Mouse (Mus musculus): ENCODE data around the gene Gm20388.
A peak's percentile ranks its signal among the peaks of the same experiment; 100 is the strongest.

Gene Gm20388

GRCm38 (mm10) chr8:124286461-124287124 is 4376.0 kb downstream of the Gm20388 start:
- DNase-seq = no peak

- no peak for DNase-seq
Measured at GRCm38 (mm10) chr8:124288215-124288864, 4377.7 kb downstream of the Gm20388 start.

DNA sequence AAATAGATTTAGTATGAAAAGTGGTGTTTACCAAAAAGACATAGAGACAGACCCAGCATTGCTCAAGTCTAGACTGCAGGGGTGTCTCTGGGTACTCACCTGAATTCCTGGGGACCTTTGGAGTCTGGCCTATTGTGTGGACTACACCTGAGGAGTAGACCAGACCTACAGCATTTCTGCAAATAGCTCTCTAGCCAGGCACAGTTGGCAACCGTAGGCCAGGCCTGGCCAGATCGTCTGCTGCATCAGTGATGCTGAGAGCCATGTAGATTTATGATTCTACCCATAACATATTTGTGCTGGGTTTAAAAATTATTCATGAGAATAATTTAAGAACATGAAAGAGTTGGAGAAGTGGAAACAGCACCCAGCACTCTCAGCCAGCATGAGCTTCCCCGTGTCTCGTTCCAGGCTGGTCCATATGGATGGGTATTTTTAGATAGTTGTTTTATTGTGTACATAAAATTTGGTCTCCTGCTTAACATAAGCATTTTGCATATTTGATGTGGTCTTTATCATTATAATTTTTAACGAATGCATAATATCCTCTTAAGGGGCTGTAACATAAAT is 4378.9 kb downstream of the Gm20388 start:
- DNase-seq = no peak

DNA sequence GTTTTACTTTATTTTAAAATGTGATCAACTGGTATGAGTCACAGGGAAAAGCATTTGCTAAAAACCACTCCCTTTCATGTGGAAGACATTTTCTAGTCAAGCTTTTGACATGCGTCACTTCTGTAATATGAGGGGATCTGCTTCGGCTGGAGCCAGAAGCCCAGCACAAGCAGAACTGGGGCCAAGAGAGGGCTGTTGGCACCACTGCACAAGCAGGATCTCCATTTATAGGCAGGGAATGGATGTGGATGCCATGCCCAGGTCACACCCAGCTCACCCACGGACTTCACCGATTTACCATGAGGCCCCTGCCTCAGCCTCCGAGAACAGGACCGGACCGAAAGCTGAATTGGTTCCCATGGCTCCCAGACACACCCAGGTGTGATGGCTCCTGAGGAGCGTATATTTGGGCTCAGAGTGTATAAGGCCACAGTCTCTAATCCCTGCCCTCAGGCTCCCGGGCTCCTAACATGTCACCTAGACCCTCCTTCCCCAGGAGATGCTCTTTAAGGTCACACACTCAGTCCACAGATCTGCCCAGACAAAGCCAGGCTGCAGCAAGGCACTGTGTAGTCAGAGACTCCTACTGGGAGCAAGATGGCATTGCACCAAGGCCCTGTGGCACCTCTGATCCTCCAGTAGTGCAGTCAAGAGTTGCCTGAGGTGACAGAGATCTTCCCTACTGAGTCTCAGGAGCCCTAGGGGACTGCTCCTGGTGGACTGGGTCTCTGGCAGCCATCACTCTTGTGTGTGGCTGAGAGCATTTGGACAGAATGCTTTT is 4380.5 kb downstream of the Gm20388 start:
- no peak for DNase-seq

DNA sequence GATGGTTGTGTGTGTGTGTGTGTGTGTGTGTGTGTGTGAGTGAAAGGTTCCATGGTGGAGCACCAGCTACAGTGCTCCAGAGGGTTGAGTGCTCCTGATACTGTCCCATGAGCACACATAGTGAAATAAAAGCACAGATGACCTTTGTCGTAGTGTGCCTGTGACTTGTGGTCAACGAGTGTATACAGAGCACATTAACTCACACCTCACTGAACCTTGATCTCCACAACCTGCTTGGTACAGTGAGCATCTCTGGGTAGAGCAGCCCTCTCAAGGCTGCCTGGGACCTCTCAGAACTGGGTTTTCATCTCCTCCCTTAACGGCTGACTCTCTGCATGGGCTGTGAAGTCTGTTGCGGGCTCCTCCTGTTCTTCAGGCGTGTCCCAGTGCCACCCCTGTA is 4381.1 kb downstream of the Gm20388 start:
- no peak for DNase-seq

GRCm38 (mm10) chr8:124292965-124293364 is 4382.3 kb downstream of the Gm20388 start:
- no peak for DNase-seq

- no peak for DNase-seq
Measured at GRCm38 (mm10) chr8:124294425-124294824, 4383.8 kb downstream of the Gm20388 start.

GRCm38 (mm10) chr8:124294900-124295299 is 4384.3 kb downstream of the Gm20388 start:
- DNase-seq = no peak

DNA sequence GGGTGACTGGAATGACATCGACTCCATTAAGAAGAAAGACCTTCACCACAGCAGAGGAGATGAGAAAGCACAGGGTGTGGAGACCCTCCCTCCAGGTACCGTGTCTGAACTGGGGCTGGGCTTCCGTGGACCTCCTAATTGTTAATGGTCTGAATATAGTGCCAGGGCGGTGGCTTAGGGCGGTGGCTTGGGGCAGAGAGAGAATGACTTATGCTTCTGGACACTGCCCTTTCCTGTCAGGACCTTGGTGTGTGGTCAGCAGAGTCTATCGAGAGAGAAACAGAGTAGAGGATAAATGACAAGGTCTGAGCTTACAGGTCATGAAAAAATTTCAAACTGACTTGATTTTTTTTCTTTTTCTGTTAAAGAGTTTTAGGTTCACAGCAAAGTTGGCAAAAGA is 4384.7 kb downstream of the Gm20388 start:
- no peak for DNase-seq

GRCm38 (mm10) chr8:124301512-124301911 is 4390.9 kb downstream of the Gm20388 start:
- no peak for DNase-seq

- DNase-seq = no peak
Measured at GRCm38 (mm10) chr8:124301935-124302555, 4391.4 kb downstream of the Gm20388 start.

GRCm38 (mm10) chr8:124303211-124303902 is 4392.7 kb downstream of the Gm20388 start:
- DNase-seq = no peak

GRCm38 (mm10) chr8:124304141-124304540 is 4393.5 kb downstream of the Gm20388 start:
- no peak for DNase-seq

DNA sequence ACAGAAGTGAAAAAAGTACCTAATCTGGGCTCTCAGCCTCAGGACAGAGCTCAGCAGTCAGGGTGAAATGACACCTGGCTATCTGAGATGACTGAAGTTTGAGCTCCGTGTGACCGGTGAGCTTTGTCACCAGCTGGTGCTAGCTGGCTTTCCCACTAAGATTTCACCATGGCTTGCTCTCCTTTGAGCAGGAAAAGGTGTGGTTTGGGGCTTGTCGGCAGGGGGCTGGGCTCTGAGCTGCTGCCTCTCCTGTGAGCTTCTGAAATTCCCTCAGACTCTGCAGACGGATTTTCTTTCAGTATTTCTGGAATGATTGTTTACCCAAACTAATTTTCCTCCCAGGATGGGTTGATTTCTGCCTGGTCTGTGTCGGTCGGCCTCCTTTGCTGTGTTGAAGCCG is 4395.9 kb downstream of the Gm20388 start:
- DNase-seq = no peak

DNA sequence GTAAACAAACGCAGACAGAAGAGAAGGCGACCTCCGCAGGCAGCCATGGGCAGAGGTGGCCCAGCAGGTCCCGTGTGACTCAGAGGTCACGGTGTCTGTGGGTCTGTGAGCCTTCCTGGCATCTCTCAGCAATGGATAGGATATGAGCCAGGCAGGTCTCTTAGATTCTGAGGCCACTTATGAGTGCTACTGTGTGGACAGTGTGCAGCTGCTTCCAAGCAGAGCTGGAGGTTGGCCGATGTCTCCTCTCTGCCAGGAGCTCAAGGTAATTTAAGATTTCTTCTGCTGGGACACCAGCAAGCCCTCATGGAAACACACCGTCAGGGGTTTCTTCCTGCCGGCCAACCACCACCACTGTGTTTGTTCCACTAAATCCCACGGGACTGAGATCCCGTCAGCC is 4397.1 kb downstream of the Gm20388 start:
- no peak for DNase-seq

GRCm38 (mm10) chr8:124310509-124310908 is 4399.9 kb downstream of the Gm20388 start:
- DNase-seq = no peak

DNA sequence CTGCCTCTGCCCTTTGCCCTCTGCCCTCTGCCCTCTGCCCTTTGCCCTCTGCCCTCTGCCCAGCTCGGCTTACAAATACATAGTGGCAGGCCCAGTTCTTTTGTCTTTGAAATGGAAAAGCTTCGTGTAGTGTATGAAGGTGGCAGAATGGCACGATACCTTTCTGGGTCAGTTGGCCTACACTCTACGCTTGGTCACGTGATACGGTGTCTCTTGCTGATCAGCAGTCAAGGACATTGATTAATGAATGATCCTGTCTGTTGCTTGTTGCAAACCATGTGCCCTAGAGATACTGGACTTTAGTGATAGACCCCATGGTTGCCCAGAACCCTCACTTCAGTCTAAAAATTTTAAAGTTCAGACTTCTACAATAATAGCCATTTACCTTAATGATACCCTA is 4400.5 kb downstream of the Gm20388 start:
- DNase-seq = no peak

- no peak for DNase-seq
Measured at GRCm38 (mm10) chr8:124311723-124312122, 4401.1 kb downstream of the Gm20388 start.

DNA sequence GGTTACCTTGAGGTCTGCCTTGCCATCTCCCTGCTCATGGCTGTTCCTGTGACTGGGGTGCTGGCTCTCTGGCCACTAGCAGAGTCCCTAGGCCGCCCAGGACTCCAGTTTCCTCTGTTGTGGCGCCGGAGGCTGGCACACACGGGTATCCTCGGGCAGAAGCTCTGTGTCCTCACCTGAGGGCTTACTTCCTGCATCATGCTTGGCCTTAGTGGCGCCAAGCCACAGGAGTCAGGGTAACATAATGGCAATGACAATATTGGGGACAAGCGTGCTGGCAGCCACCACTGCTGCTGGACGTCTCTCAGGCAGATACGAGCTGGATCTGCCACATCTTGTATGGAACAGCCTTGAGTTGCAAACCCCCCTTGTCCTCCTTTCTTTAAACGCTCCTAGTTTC is 4401.6 kb downstream of the Gm20388 start:
- DNase-seq = no peak

GRCm38 (mm10) chr8:124314803-124315202 is 4404.2 kb downstream of the Gm20388 start:
- DNase-seq = peak; percentile 39

- DNase-seq = peak; percentile 34
Measured at GRCm38 (mm10) chr8:124316466-124317136, 4406.0 kb downstream of the Gm20388 start.

DNA sequence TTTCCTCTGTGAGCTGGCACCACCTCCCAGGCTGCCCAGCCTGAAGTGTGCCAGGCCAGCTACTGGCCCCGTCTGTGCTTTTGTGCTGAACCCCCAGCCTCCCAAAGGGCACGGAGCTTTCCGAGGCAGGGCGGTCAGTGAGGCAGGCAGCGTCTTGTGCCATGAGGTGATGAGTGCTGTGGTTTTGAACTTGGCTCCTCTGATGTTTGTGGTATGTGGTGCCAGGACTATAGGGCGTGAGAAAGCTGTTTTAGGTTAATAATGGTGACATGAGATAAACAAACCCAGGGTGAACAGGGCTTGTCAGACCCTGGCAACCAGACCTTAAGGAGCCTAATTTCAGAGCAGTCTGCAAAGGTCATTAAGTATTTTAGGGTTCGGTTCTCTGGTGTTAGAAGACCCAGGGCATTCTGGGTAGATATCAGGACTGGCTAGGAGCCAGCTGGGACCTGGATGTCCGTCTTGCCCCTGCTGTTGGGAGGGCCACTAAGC is 4406.6 kb downstream of the Gm20388 start:
- DNase-seq = no peak
